In genomic region chr7:12780151-12780830, GRCm38 (mm10) we compare ENCODE assay signal across 8 mouse cellular contexts. TPM values are rescaled to one million over a fixed set of nuclear protein-coding genes. Genes with fewer than 3 reads are reported as not detected.
DNase-seq lines count a peak whose midpoint lies in the region; ATAC-seq lines count a peak whose summit lies in the region.

No protein-coding gene starts in this region.

- peak; percentile 86 for ATAC-seq in limb, embryonic 12.5 days (ENCODE audit: insufficient number of reproducible peaks, insufficient read depth, low FRiP score, low TSS enrichment, low read depth)
- ATAC-seq in midbrain, embryonic 13.5 days, result peak; percentile 96

- WGBS in limb, embryonic 12.5 days, result under 1% methylated on average over 57 of the region's 57 CpGs
- WGBS in midbrain, embryonic 13.5 days, result under 1% methylated on average over 57 of the region's 57 CpGs

- peaks cover 10% of the 10 kb centered on the region for H3K4me1 ChIP-seq in limb, embryonic 12.5 days (replicated peaks)
- H3K4me1 ChIP-seq in midbrain, embryonic 13.5 days (replicated peaks), result peaks cover 12% of the 10 kb centered on the region

- H3K27ac ChIP-seq in limb, embryonic 12.5 days, result 0 out of 2 replicates have a peak overlapping the region, but pooled peaks have one; percentile 4
- peak overlapping the region; percentile 47; the same call in 1 of the 2 replicates for H3K27ac ChIP-seq in midbrain, embryonic 13.5 days

- peak overlapping the region; percentile 75 for H3K9ac ChIP-seq in limb, embryonic 12.5 days (replicated peaks)
- peak overlapping the region; percentile 82 for H3K9ac ChIP-seq in midbrain, embryonic 13.5 days (replicated peaks)

- H3K36me3 ChIP-seq in limb, embryonic 12.5 days, result peaks cover 2% of the 10 kb centered on the region
- H3K36me3 ChIP-seq in midbrain, embryonic 13.5 days, result peaks cover 2% of the 10 kb centered on the region

- peak; percentile 81 for DNase-seq in adrenal gland, postnatal 25 days
- DNase-seq in embryo, embryonic 9.5 days (ENCODE audit: extremely low spot score), result peak; percentile 83
- peak; percentile 69 to 71 for DNase-seq in heart, adult 18-20 months
- DNase-seq in kidney, adult 18-20 months, result peak; percentile 42
- peak; percentile 41 for DNase-seq in spleen, adult 12 weeks (ENCODE audit: low spot score)
- DNase-seq in adipocyte (ENCODE audit: low spot score), result no peak

- no peaks in the 10 kb centered on the region for H3K27me3 ChIP-seq in limb, embryonic 12.5 days
- no peaks in the 10 kb centered on the region for H3K27me3 ChIP-seq in midbrain, embryonic 13.5 days

- H3K4me2 ChIP-seq in limb, embryonic 12.5 days, result peak overlapping the region; percentile 91
- peak overlapping the region; percentile 91 for H3K4me2 ChIP-seq in midbrain, embryonic 13.5 days (replicated peaks)

- H3K9me3 ChIP-seq in limb, embryonic 12.5 days, result no peaks in the 10 kb centered on the region
- H3K9me3 ChIP-seq in midbrain, embryonic 13.5 days, result no peaks in the 10 kb centered on the region

- H3K4me3 ChIP-seq in limb, embryonic 12.5 days (replicated peaks), result peak overlapping the region; percentile 70
- peak overlapping the region; percentile 72 for H3K4me3 ChIP-seq in midbrain, embryonic 13.5 days (replicated peaks)

RNA-seq across cellular contexts. Expression of gene Zscan18, which starts 23.1 kb away (rescaled TPM):
- total RNA-seq in adrenal gland, postnatal 25 days (2021), result 5.8 and 8.1 TPM in 2 replicates
- total RNA-seq in heart, adult 18-20 months (2021), result 1 to 10 TPM in 1 of 2 experiments, under 1 TPM in 1; 0.80 to 1.1 TPM
- 17.4 and 17.8 TPM in 2 replicates for polyA plus RNA-seq in limb, embryonic 12.5 days (2016; fragmentation: Nextera tagmentation; extraction: Ambion mirVana)
- 20.8 and 21.4 TPM in 2 replicates for polyA plus RNA-seq in midbrain, embryonic 13.5 days (2015; fragmentation: Nextera tagmentation; extraction: Ambion mirVana)

RNA-seq across cellular contexts. Expression of gene Zfp329, which starts 38.4 kb away (rescaled TPM):
- total RNA-seq in adrenal gland, postnatal 25 days (2021), result 15.1 and 15.2 TPM in 2 replicates
- 1 to 10 TPM; 4.3 to 6.1 TPM for total RNA-seq in heart, adult 18-20 months (2021)
- polyA plus RNA-seq in limb, embryonic 12.5 days (2016; fragmentation: Nextera tagmentation; extraction: Ambion mirVana), result 19.7 TPM in 2 replicates
- 33.9 and 36.3 TPM in 2 replicates for polyA plus RNA-seq in midbrain, embryonic 13.5 days (2015; fragmentation: Nextera tagmentation; extraction: Ambion mirVana)

RNA-seq across cellular contexts. Expression of gene Vmn2r56, which starts 45.5 kb away (rescaled TPM):
- not detected in 2 replicates for total RNA-seq in adrenal gland, postnatal 25 days (2021)
- total RNA-seq in heart, adult 18-20 months (2021), result not detected
- not detected in 2 replicates for polyA plus RNA-seq in limb, embryonic 12.5 days (2016; fragmentation: Nextera tagmentation; extraction: Ambion mirVana)
- 0.03 TPM in 1 of 2 replicates, not detected in the other for polyA plus RNA-seq in midbrain, embryonic 13.5 days (2015; fragmentation: Nextera tagmentation; extraction: Ambion mirVana)

RNA-seq across cellular contexts. Expression of gene Zfp110, which starts 54.3 kb away (rescaled TPM):
- total RNA-seq in adrenal gland, postnatal 25 days (2021), result 23.1 and 27.2 TPM in 2 replicates
- 10 to 100 TPM; 17.0 to 18.4 TPM for total RNA-seq in heart, adult 18-20 months (2021)
- 34.9 and 37.4 TPM in 2 replicates for polyA plus RNA-seq in limb, embryonic 12.5 days (2016; fragmentation: Nextera tagmentation; extraction: Ambion mirVana)
- 31.8 and 31.9 TPM in 2 replicates for polyA plus RNA-seq in midbrain, embryonic 13.5 days (2015; fragmentation: Nextera tagmentation; extraction: Ambion mirVana)
